Mouse (Mus musculus) layer of hippocampus, postnatal 14 days (tissue): Measurements from ENCODE around the gene Egfl7. TPM values are rescaled to one million over a fixed set of nuclear protein-coding genes. Genes with fewer than 3 reads are reported as not detected.
A peak's percentile ranks its signal among the peaks of the same experiment; 100 is the strongest.

Experiments
- DNase-seq, 2 experiments: peaks; one replicate each; pipeline ENCODE4 v3.0.0; 2021 to 2022; ENCODE audit warnings: low spot score in 2 of 2, mixed read lengths in 1 of 2
- total RNA-seq, 2 experiments: library from RNA; stranded (reverse); gene quantifications; 2 replicates each; pipeline ENCODE4 v1.2.3; 2021

Egfl7 gene
- total RNA-seq, 2 experiments from 2014 or later = 80.2 to 84.1 TPM

- no peak for DNase-seq
These were observed 11.6 kb downstream of the Egfl7 start for GRCm38 (mm10) chr2:26591416-26591815.

DNA sequence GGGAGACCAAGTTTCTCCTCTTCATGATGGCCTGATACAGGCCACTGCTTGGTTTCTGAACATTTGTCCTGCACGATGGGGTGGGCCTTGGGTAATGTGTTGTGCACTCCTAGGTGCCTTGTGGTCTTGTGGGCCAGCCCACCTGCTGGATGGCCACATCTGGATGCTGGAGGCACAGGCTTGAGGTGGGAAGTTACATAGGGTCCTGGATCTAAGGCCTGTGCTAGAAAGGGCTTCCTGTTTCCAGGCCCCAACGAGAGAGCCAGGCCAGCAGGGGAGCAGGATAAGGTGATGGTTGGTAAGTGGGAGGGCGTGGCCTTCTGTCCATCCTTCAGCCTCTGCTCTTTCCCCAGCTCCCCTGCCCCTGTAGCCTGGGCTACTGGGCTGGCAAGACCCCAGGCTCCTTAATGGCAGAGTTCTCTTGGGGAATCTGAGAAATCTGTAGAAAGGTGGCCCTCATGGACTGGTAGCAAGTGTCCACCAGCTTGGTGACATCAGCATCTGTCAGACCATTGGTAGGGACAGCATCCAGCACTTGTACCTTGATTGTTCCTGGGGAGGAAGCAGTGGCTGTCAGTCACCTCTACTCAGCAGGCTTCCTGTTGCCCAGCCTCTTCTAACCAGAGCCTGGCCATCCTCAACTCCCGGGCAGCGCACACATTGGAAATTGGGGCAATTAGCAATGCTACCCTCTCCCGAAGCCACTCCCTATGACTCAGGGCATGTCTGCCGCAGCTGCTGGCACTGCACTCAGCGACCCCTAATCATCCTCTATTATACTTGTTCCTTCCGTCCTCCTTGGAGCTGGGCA lies 13.6 kb downstream of the Egfl7 start:
- no peak for DNase-seq

- no peak for DNase-seq
These were observed 14.2 kb downstream of the Egfl7 start for GRCm38 (mm10) chr2:26594022-26594346.

DNA sequence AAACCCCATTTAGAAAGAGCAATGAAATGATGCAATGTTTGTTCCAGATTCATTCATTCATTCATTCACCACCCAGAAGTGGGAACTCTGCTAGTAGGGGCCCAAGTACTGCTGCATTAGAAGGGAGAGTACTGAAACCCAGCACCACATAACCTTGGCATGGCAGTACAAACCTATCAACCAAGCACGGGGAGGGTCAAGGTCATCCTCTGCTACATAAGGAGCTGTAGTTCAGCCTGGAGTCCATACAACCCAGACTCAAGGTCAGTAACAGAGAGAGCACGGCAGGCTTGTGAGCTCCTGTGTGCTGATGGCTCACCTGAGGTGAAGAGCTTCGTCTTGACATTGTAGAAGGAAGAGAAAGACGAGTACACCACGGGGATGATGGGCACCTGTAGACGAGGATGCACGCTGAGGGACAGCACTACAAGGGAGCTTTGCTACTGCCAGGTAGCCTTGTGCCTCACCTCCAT lies 14.7 kb downstream of the Egfl7 start:
- DNase-seq = no peak

DNA sequence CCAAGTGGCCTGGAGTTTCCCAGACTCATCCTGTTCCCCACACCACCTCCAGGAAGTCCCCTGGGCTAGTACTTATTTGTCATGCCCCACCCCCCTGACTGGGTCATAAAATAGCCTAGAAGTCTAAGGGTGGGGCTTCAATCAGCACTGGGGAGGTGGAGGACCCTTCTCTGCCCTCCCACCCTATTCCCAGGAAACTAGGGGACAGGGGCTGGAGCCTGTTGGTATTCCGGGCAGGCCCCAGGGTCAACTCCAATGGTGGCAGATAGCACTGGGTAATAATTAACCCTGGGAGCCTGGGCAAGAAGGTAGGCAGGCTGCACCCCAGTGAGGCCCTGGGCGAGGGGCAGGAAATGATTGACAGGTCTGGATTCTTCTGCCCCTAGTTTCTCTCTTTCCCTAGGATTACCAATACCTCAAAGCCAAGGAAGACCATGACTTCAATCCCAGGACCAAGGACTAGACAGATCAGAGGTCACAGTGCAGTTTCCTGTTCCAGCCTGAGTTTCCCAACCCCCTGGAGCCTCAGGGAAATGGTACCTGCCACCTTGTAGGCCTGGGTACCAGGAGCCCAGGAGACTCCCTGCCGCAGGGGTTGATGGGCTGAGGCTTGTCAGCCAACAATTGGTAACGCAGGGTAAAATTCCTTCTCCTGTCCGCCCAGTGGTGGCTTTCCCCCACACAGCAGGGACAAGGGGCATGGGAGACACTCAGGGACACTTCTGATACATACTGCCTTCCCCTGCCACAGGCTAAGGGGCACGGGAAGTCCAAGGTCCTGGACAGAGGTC lies 15.3 kb downstream of the Egfl7 start:
- no peak for DNase-seq

GRCm38 (mm10) chr2:26595725-26596435 lies 16.1 kb downstream of the Egfl7 start:
- DNase-seq = no peak

DNA sequence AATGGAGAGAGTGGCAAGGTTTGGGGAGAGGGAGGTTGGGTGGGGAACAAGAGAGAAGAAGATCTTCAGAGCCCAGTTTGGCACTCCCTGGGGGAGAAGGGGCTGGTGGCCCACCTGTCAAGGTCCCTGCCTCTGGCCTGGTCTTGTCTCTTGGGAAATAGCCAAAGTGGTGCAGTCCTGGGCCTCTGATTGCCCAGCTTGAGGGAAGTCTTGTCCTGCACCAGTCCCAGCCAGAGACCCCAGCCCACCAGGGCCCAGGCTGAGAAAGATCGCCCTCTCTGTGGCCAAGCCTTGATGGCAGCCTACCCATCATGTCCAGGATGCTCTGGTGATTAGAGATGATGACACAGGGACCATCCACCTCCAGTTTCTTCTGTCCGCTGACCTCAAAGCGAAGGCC lies 17.1 kb downstream of the Egfl7 start:
- DNase-seq = no peak

- no peak for DNase-seq
These were observed 18.0 kb downstream of the Egfl7 start for GRCm38 (mm10) chr2:26597810-26598209.

GRCm38 (mm10) chr2:26598462-26598861 lies 18.6 kb downstream of the Egfl7 start:
- DNase-seq = no peak

GRCm38 (mm10) chr2:26599965-26600364 lies 20.2 kb downstream of the Egfl7 start:
- DNase-seq = no peak

DNA sequence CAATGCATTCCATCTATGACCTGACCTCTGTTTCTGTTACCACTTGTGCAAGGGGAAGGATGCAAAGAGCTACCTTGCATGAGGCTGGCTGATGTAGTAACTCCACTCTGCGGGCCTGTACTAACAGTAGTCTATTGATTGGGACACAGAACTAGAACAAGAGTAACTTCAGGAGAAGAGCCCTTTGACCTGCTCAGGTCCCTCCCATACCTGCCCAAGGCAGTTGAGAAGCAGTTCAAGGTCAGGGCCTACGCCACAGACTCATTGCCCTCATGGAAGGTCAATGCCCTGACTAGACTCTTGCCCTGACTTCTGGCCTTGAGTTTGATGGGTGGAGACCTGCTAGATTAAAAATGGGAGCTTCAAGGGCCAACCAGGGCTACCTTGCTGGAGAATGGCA lies 20.9 kb downstream of the Egfl7 start:
- no peak for DNase-seq

GRCm38 (mm10) chr2:26601595-26601994 lies 21.8 kb downstream of the Egfl7 start:
- DNase-seq = no peak

GRCm38 (mm10) chr2:26602631-26603030 lies 22.8 kb downstream of the Egfl7 start:
- DNase-seq = no peak

- no peak for DNase-seq
These were observed 23.3 kb downstream of the Egfl7 start for GRCm38 (mm10) chr2:26603159-26603558.

GRCm38 (mm10) chr2:26603720-26604671 lies 24.2 kb downstream of the Egfl7 start, which contains the start of gene Agpat2:
Gene Agpat2, minus strand, starts transcription at chr2:26604417.
- peak; percentile 22 to 31 for DNase-seq

GRCm38 (mm10) chr2:26605331-26605730 lies 25.5 kb downstream of the Egfl7 start:
- DNase-seq = no peak

GRCm38 (mm10) chr2:26606579-26606978 lies 26.8 kb downstream of the Egfl7 start:
- no peak for DNase-seq

- no peak for DNase-seq
These were observed 27.5 kb downstream of the Egfl7 start for GRCm38 (mm10) chr2:26607056-26607910.

- DNase-seq = no peak
These were observed 29.0 kb downstream of the Egfl7 start for GRCm38 (mm10) chr2:26608781-26609180.

DNA sequence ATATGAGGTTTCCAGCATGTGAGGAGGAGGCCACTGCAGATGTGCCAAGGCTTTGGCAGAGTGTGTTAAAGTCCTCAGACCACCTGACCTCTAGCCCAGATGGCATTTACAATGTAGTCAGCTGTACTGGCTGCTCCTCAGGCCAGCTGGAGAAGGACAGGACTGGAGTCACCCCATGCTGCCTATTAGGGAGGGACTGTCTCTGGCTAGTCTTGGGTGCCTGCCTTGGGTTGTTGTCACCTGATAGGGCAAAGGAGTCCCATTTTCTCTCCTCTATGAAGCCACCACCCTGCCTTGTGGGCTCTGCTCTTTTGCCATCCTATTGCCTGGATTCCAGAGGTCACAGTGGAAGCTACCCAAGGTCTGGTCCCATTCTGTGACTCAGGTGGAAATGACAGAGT lies 29.4 kb downstream of the Egfl7 start:
- DNase-seq = no peak
